Mouse (Mus musculus) erythroblast, embryonic 14.5 days (primary cell): ENCODE measurements around the gene Nipsnap3b. TPM values are rescaled to one million over a fixed set of nuclear protein-coding genes. Genes with fewer than 3 reads are reported as not detected.
A peak's percentile ranks its signal among the peaks of the same experiment; 100 is the strongest.

Experiments
- H3K27me3 ChIP-seq: 2 replicates; pipeline ENCODE4 v1.6.1; 2012; ENCODE audit warnings: inconsistent platforms; ENCODE audit not compliant: control insufficient read depth
- H3K36me3 ChIP-seq: 2 replicates; pipeline ENCODE4 v1.6.1; 2012; ENCODE audit warnings: mild to moderate bottlenecking, inconsistent platforms; ENCODE audit not compliant: control insufficient read depth
- H3K4me1 ChIP-seq: 2 replicates; pipeline ENCODE4 v1.6.1; 2012; ENCODE audit warnings: inconsistent platforms; ENCODE audit not compliant: control insufficient read depth
- H3K4me3 ChIP-seq: replicated peaks from 2 replicates; pipeline ENCODE3; 2012; ENCODE audit warnings: moderate library complexity, mild to moderate bottlenecking, inconsistent platforms
- H3K9me3 ChIP-seq: 2 replicates; pipeline ENCODE4 v1.6.1; 2012; ENCODE audit warnings: low read length, inconsistent platforms, mixed read lengths; ENCODE audit not compliant: control insufficient read depth
- GATA1 ChIP-seq: IDR thresholded peaks from 2 replicates; pipeline ENCODE4 v1.6.1; 2012; ENCODE audit warnings: low read length, inconsistent platforms, mixed read lengths
- TAL1 ChIP-seq: IDR thresholded peaks from 3 replicates; pipeline ENCODE4 v1.6.1; 2012; ENCODE audit warnings: low read length, inconsistent platforms, mixed read lengths
- polyA plus RNA-seq: library from polyadenylated mRNA; stranded (reverse); fragments of >175 nt; gene quantifications from 2 replicates; pipeline ENCODE4 v1.2.3, GENCODE M21; 2012

The Nipsnap3b gene
- polyA plus RNA-seq, result 1.5 and 1.7 TPM in 2 replicates

GRCm38 (mm10) chr4:53011732-53012361, at the start of gene Nipsnap3b:
Gene Nipsnap3b, plus strand, starts transcription at chr4:53011880.
- Histone ChIP-seq H3K36me3 (peaks cover 13% of the 10 kb centered on the region), H3K4me3 (peak within 1 kb of the TSS; percentile 87), H3K4me1 (peaks cover 15% of the 10 kb centered on the region), H3K27me3 (no peaks in the 10 kb centered on the region; the same call in 1 of the 2 replicates), H3K9me3 (peaks cover 6% of the 10 kb centered on the region)
- TF ChIP-seq GATA1, result no peak

DNA sequence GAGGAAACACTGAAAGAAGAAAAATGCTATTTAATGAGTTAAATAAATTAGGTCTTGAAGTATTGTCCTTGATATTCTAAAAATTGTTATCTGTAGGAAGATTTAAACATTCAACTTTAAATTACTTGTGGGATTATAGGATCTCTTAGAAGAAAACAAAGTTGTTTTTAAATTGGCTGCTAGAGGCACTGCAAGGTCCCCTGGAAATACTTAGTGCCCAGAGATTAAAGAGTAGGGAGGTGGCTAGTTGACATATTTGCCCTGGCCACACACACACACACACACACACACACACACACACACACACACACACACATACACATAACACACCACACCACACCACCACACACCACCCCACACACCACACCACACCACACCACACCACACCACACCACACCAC, 47.4 kb upstream of the Nipsnap3b start, which contains the start of gene Olfr270:
Olfr270 (plus strand) TSS at position 301 of the 400 bp plus-strand sequence.
- no peaks in the 10 kb centered on the region for H3K27me3 ChIP-seq
- H3K4me3 ChIP-seq, result no peak within 1 kb of the TSS
- H3K9me3 ChIP-seq, result no peaks in the 10 kb centered on the region
- TF ChIP-seq TAL1 (no peak), GATA1 (no peak)
- H3K36me3 ChIP-seq, result no peaks in the 10 kb centered on the region
- H3K4me1 ChIP-seq, result no peaks in the 10 kb centered on the region

GRCm38 (mm10) chr4:52985216-52985615, 26.5 kb upstream of the Nipsnap3b start:
- Histone ChIP-seq H3K36me3 (no peaks in the 10 kb centered on the region), H3K9me3 (no peaks in the 10 kb centered on the region), H3K4me3 (no peak overlapping the region), H3K27me3 (no peaks in the 10 kb centered on the region), H3K4me1 (no peaks in the 10 kb centered on the region)
- TF ChIP-seq GATA1 (no peak), TAL1 (no peak)

GRCm38 (mm10) chr4:52986266-52986665, 25.4 kb upstream of the Nipsnap3b start:
- Histone ChIP-seq H3K4me3 (no peak overlapping the region), H3K9me3 (no peaks in the 10 kb centered on the region), H3K27me3 (no peaks in the 10 kb centered on the region), H3K36me3 (no peaks in the 10 kb centered on the region), H3K4me1 (no peaks in the 10 kb centered on the region)
- TF ChIP-seq GATA1, result no peak
- TF ChIP-seq TAL1, result no peak

DNA sequence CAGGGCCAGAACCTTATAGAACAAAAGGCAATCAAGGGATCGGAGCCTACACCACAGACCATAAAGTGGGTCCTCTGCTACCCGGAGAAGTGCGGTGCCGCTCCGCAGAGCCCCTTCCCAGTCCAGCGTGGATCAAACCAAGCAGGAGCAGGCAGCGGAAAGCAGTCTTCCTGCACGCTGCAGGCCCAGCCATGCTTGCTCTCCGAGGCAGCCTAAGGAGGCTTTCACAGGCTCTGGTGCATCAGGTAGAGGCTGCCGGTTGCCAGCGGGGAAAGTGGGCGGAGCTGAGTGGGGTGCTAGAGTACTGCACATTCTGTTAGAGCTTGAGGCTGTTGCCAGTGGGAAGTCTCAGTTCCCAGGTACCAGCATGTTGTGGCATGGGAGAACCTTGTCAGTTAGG, 22.4 kb upstream of the Nipsnap3b start, which contains the start of gene Nipsnap3a:
Nipsnap3a (plus strand) TSS at position 25 of the 400 bp plus-strand sequence.
- Histone ChIP-seq H3K36me3 (no peaks in the 10 kb centered on the region), H3K4me1 (no peaks in the 10 kb centered on the region), H3K9me3 (no peaks in the 10 kb centered on the region), H3K4me3 (no peak within 1 kb of the TSS), H3K27me3 (no peaks in the 10 kb centered on the region)
- no peak for TF ChIP-seq GATA1
- no peak for TF ChIP-seq TAL1

DNA sequence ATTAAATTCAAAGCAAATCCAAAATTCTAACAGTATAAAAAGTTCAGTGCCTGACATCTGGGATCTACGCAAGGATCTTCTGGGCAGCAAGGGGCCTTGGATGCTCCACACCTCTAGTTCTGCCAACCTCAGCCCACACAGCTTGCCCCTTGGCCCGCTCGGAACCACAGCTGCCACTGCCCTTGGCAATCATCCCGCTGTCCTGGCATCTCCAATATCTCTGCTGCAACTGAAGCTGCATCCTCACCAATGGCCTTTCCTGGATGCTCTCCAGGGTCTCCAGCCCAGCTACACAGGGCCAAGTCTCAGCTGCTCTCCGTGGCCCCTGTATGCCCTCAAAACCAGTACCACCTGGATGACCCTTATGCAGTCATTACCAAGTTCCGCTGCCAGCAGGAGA, 12.2 kb upstream of the Nipsnap3b start:
- TF ChIP-seq TAL1, result no peak
- no peak for TF ChIP-seq GATA1
- Histone ChIP-seq H3K4me1 (no peaks in the 10 kb centered on the region), H3K27me3 (no peaks in the 10 kb centered on the region), H3K36me3 (no peaks in the 10 kb centered on the region), H3K9me3 (no peaks in the 10 kb centered on the region), H3K4me3 (no peak overlapping the region)

DNA sequence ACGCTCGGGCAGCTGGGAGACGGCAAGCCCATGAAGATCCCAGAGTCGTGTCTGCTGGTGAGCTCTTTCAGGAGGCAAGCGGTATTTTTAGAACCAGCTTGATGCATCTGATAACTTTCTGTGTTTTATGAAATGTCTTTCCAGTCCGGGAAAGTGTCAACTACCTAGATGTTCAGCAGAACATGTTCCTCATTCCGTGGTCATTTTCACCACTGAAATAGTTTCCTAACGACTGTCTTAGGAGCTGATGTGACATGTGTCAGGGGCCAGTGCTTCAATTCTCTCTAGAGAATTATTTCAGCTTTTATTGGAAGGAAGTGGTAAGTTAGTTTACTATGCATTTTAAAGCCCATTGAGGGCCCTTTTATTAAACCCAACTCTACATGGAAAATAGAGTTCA, 11.5 kb upstream of the Nipsnap3b start:
- TF ChIP-seq GATA1, result no peak
- TF ChIP-seq TAL1, result no peak
- H3K36me3 ChIP-seq, result no peaks in the 10 kb centered on the region
- H3K4me1 ChIP-seq, result no peaks in the 10 kb centered on the region
- H3K4me3 ChIP-seq, result no peak overlapping the region
- no peaks in the 10 kb centered on the region for H3K9me3 ChIP-seq
- no peaks in the 10 kb centered on the region for H3K27me3 ChIP-seq

DNA sequence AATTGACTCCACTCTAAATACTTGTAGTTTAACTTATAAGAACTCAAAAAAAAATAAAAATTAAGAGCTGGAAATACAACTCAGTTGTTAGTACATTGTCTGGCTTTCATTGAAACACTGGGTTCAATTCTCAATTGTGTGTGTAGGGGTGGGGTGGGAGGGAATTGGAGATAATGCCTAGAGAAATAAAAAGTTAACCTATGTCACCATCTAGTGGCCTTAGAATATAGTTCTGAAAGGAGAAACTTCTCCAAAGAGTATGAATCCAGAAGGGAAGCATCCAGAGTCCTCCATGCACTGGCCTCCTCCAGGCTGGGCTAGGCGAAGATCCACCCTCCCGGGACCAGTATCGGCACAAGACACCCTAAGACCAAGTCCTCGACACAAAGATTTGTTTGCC, 2.5 kb upstream of the Nipsnap3b start:
- H3K9me3 ChIP-seq, result no peaks in the 10 kb centered on the region
- no peaks in the 10 kb centered on the region; the same call in 1 of the 2 replicates for H3K27me3 ChIP-seq
- no peaks in the 10 kb centered on the region for H3K36me3 ChIP-seq
- H3K4me3 ChIP-seq, result no peak overlapping the region
- peaks cover 15% of the 10 kb centered on the region for H3K4me1 ChIP-seq
- TF ChIP-seq TAL1 (no peak), GATA1 (no peak)

- Histone ChIP-seq H3K36me3 (no peaks in the 10 kb centered on the region), H3K27me3 (no peaks in the 10 kb centered on the region; the same call in 1 of the 2 replicates), H3K4me1 (peaks cover 15% of the 10 kb centered on the region), H3K9me3 (no peaks in the 10 kb centered on the region), H3K4me3 (no peak overlapping the region)
- TF ChIP-seq TAL1 (no peak), GATA1 (no peak)
Observed at GRCm38 (mm10) chr4:53009871-53010270, 1.8 kb upstream of the Nipsnap3b start.
